Mouse (Mus musculus): Measurements from ENCODE around the gene Pvr.

- TF ChIP-seq CTCF (IDR thresholded peaks at IDR 0.05; ENCODE audit: low read depth, low read length) (peak; percentile 97), POLR2A (IDR thresholded peaks at IDR 0.05; ENCODE audit: borderline replicate concordance, low read depth, low read length) (no peak)
Observed at GRCm38 (mm10) chr7:19871943-19872601, 48.9 kb downstream of the Pvr start.

Measured in bone marrow macrophage, adult 2 months (primary cell).